Mouse (Mus musculus) thymus, postnatal 4 days (tissue): Measurements from ENCODE around the gene Esp3.
"Not testable (repeated sequence)": the region's sequence is repeated elsewhere in the genome, so short reads cannot be mapped to it uniquely, and the experiment has no call there.

Source experiments
- DNase-seq: peaks from one replicate; pipeline ENCODE4 v3.0.0; 2021

Esp3 gene

GRCm38 (mm10) chr17:40631775-40632174, at the start of gene Esp3:
Gene Esp3, plus strand, starts transcription at chr17:40632075.
- not testable (repeated sequence) for DNase-seq

DNA sequence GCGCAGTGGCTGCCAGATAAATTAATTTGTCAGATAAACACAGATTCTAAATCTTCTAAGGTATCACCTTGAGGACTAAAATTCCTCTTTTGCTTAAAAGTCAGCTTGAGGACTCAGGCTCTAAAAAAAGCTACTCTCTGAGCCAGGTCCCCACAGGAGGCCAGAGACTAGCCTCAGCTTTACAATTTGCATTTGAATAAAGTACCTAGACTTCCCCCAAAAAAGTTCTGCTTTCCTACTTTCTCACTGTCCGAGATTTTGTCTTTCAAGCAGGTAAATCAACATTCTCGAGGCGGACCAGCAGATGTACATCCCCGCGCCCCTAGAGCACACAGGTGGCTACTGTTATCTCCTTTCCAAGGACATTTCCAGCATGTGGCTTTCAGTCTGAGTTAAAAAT, 48.0 kb upstream of the Esp3 start:
- not testable (repeated sequence) for DNase-seq

DNA sequence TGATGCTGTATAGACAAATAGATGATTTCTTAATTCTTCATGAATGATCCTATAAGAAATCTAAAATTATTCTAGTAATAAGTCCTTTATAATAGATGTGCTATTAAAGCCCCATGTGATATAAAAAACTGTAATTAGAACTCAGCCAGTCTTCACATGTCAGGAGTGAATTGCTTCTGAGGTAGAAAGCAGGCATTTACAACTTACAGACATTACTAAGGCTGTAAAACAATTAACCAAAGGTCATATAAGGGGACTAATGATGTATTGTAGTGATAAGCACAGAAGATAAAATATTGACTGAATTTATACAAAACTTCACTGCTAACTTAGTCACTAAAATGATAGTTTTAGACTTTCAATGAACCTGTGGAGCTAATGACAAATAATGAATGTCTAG, 40.6 kb upstream of the Esp3 start:
- DNase-seq = no peak

GRCm38 (mm10) chr17:40598294-40598693, 33.6 kb upstream of the Esp3 start, which contains the start of gene Esp4:
Gene Esp4, plus strand, starts transcription at chr17:40598594.
- no peak for DNase-seq

DNA sequence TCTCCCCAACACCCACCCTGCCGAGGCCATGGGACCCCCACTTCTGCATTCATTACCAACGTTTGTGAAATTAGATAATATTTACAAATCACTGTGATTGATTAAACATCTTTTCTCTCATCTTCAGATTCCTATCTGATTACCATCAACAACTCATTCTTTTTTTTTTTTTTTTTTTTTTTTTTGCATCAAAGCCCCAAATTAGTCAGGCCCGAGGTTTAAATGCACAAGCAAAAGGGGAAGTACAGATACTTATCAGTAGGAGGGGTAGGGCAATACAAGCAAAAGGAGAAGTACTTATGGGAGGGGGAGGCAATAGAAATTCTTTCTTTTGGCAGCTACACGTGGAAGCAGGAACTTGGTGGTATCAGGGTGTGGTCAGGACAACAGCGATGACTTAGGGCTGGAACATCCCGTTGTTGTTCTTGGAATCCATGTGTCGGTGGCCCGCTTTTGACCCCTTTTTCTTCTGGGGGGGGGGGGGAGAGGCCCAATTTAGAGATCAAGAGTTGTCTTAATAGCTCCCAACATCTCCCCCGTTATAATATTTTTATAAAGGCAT, 30.3 kb downstream of the Esp3 start:
- not testable (repeated sequence) for DNase-seq

GRCm38 (mm10) chr17:40663161-40663811, 31.4 kb downstream of the Esp3 start:
- DNase-seq = not testable (repeated sequence)
